Comparison of ENCODE assay signal across 8 mouse cellular contexts in the genomic region with DNA sequence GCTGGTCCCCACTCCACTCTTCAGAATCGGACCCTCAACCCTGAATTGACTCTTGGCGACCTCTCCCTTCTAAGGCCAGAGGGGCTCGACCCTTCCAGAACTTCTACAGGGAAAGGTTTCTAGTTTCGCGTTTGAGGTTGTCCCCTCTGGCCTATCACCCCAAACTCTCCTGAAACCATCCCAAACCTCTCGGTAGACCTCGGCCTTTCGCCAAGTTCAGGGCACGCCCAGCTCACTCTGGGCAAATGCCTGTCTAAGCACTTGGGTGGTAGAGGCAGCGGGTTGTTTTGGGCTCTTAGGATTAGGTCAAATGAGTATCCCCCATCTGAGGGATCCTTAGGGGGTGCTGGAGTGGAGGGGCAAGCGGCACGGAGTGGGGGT.
DNase-seq lines count a peak whose midpoint lies in the region; ATAC-seq and TF ChIP-seq lines count a peak whose summit lies in the region.

No protein-coding gene starts in this region.

- no peak for TF ChIP-seq CTCF in heart, adult 2 months (IDR thresholded peaks at IDR 0.05)

- H3K27ac ChIP-seq in heart, adult 2 months, result no peak overlapping the region
- peak overlapping the region; percentile 99 for H3K27ac ChIP-seq in embryonic facial prominence, embryonic 13.5 days
- H3K27ac ChIP-seq in intestine, embryonic 15.5 days, result peak overlapping the region; percentile 96; the same call in 1 of the 2 replicates
- H3K27ac ChIP-seq in midbrain, embryonic 16.5 days (ENCODE audit: low read length), result peak overlapping the region; percentile 84

- TF ChIP-seq POLR2A in heart, adult 2 months (IDR thresholded peaks at IDR 0.05; ENCODE audit: insufficient read depth, low read depth, low read length), result no peak

- peak in 1 of 2 experiments; percentile 21 for DNase-seq in heart, adult 2 months
- DNase-seq in heart, adult 8-10 months (ENCODE audit: low spot score), result no peak
- DNase-seq in ES-CJ7 (ENCODE audit: low read depth, low spot score), result peak; percentile 9
- no peak for DNase-seq in frontal cortex, postnatal 25 days (ENCODE audit: low spot score in 2 of 2)
- no peak for DNase-seq in gastrocnemius, adult 18-20 months (ENCODE audit: low spot score)

- intact Hi-C loops in heart, adult 2 months (cut with DNase I), result loop anchor here (5.0 kb wide), 1 partner anchor 313 kb away; no protein-coding TSS in a partner anchor

- no peaks in the 10 kb centered on the region for H3K4me1 ChIP-seq in heart, adult 2 months (ENCODE audit: control insufficient read depth, insufficient read depth, low read length)
- H3K4me1 ChIP-seq in embryonic facial prominence, embryonic 13.5 days, result peaks cover 40% of the 10 kb centered on the region
- H3K4me1 ChIP-seq in intestine, embryonic 15.5 days (replicated peaks), result no peaks in the 10 kb centered on the region
- peaks cover 22% of the 10 kb centered on the region for H3K4me1 ChIP-seq in midbrain, embryonic 16.5 days (ENCODE audit: control insufficient read depth, insufficient read depth, low read length)

- H3K4me3 ChIP-seq in heart, adult 2 months, result peak overlapping the region; percentile 57
- H3K4me3 ChIP-seq in embryonic facial prominence, embryonic 13.5 days, result peak overlapping the region; percentile 87
- peak overlapping the region; percentile 76 for H3K4me3 ChIP-seq in intestine, embryonic 15.5 days (replicated peaks)
- H3K4me3 ChIP-seq in midbrain, embryonic 16.5 days (ENCODE audit: low read depth, low read length), result peak overlapping the region; percentile 86

- no peaks in the 10 kb centered on the region for H3K9me3 ChIP-seq in embryonic facial prominence, embryonic 13.5 days
- no peaks in the 10 kb centered on the region for H3K9me3 ChIP-seq in intestine, embryonic 15.5 days
- no peaks in the 10 kb centered on the region for H3K9me3 ChIP-seq in midbrain, embryonic 16.5 days (replicated peaks; ENCODE audit: control insufficient read depth, low read length, poor library complexity, severe bottlenecking)

- H3K4me2 ChIP-seq in embryonic facial prominence, embryonic 13.5 days, result peak overlapping the region; percentile 62
- peak overlapping the region; percentile 89 for H3K4me2 ChIP-seq in intestine, embryonic 15.5 days (replicated peaks)
- H3K4me2 ChIP-seq in midbrain, embryonic 16.5 days (ENCODE audit: low read length), result peak overlapping the region; percentile 77

- no peak for ATAC-seq in embryonic facial prominence, embryonic 13.5 days (ENCODE audit: insufficient number of reproducible peaks, insufficient read depth, low FRiP score, low TSS enrichment, low read depth)
- no peak for ATAC-seq in intestine, embryonic 15.5 days
- ATAC-seq in midbrain, embryonic 16.5 days, result no peak

- no peak overlapping the region for H3K9ac ChIP-seq in heart, adult 2 months (ENCODE audit: low read depth, low read length)
- peak overlapping the region; percentile 92 for H3K9ac ChIP-seq in embryonic facial prominence, embryonic 13.5 days
- H3K9ac ChIP-seq in intestine, embryonic 15.5 days, result peak overlapping the region; percentile 69
- peak overlapping the region; percentile 82 for H3K9ac ChIP-seq in midbrain, embryonic 16.5 days (ENCODE audit: low read depth, low read length)

- WGBS in heart, adult 2 months, result 4% methylated on average over 12 of the region's 12 CpGs
- WGBS in embryonic facial prominence, embryonic 13.5 days, result under 1% methylated on average over 12 of the region's 12 CpGs
- 2% methylated on average over 12 of the region's 12 CpGs for whole genome bisulfite sequencing in intestine, embryonic 15.5 days
- WGBS in midbrain, embryonic 16.5 days, result 1% methylated on average over 12 of the region's 12 CpGs

- H3K36me3 ChIP-seq in heart, adult 2 months (ENCODE audit: control insufficient read depth, insufficient read depth, low read length), result no peaks in the 10 kb centered on the region
- no peaks in the 10 kb centered on the region for H3K36me3 ChIP-seq in embryonic facial prominence, embryonic 13.5 days
- no peaks in the 10 kb centered on the region for H3K36me3 ChIP-seq in intestine, embryonic 15.5 days
- H3K36me3 ChIP-seq in midbrain, embryonic 16.5 days (ENCODE audit: control insufficient read depth, insufficient read depth, low read length), result no peaks in the 10 kb centered on the region

- H3K27me3 ChIP-seq in heart, adult 2 months (ENCODE audit: control insufficient read depth, insufficient read depth, low read length), result 0 out of 2 replicates have a peak, but pooled peaks cover 3% of the 10 kb centered on the region
- no peaks in the 10 kb centered on the region for H3K27me3 ChIP-seq in embryonic facial prominence, embryonic 13.5 days
- H3K27me3 ChIP-seq in intestine, embryonic 15.5 days (replicated peaks), result no peaks in the 10 kb centered on the region
- no peaks in the 10 kb centered on the region for H3K27me3 ChIP-seq in midbrain, embryonic 16.5 days (ENCODE audit: control insufficient read depth, insufficient read depth, low read depth, low read length)

- no peak for TF ChIP-seq EP300 in heart, adult 2 months (IDR thresholded peaks at IDR 0.05; ENCODE audit: insufficient read depth, low read depth, low read length)

- H3K79me2 ChIP-seq in heart, adult 2 months (replicated peaks; ENCODE audit: control insufficient read depth, insufficient read depth, low read length), result no peaks in the 10 kb centered on the region
